Comparison of ENCODE assay signal across 9 mouse cellular contexts in genomic region chr19:47327896-47328882, GRCm38 (mm10).
DNase-seq lines count a peak whose midpoint lies in the region; TF ChIP-seq lines count a peak whose summit lies in the region.
"Had no signal": no experiment of that assay in that cellular context is flagged by ENCODE, and none has a peak within 500 bp of the region (broad histone marks: within the 10 kb centered on the region; RNA-seq: fewer than 3 reads in every experiment).

No protein-coding gene starts in this region.

- peak; percentile 17 for DNase-seq in CH12.LX (ENCODE audit: extremely low read depth)
- DNase-seq in WW6 (ENCODE audit: low read depth, low spot score): peak; percentile 57
- peak; percentile 43 for DNase-seq in heart, postnatal 4 days
- peak; percentile 65 for DNase-seq in mesoderm, embryonic 11.5 days (ENCODE audit: low read depth, low spot score)
- DNase-seq in cerebellum, postnatal 14 days: no peak
- no peak for DNase-seq in cerebellum, adult 11 months
- no peak for DNase-seq in cerebellum, adult 11-12 months
- no peak for DNase-seq in ovary, adult 18-20 months (ENCODE audit: low spot score)
- DNase-seq: cerebellum, adult 8-10 months had no signal

- dilution Hi-C loops in CH12.LX (cut with MboI; ENCODE audit: extremely low pct_ligation_motif_present, extremely low pct_unique_long_range_greater_than_20kb, low sequenced_read_pairs): no loop called here

- no peak overlapping the region for H3K27ac ChIP-seq in CH12.LX (ENCODE audit: insufficient read depth, low read depth)

- H3K9me3 ChIP-seq in CH12.LX (replicated peaks; ENCODE audit: low read length): no peaks in the 10 kb centered on the region

- H3K27me3 ChIP-seq in CH12.LX (replicated peaks): no peaks in the 10 kb centered on the region

- in situ Hi-C loops in CH12.LX (cut with MboI; ENCODE audit: low pct_ligation_motif_present, low pct_unique_long_range_greater_than_20kb, low sequenced_read_pairs): no loop called here

- no peak overlapping the region for H3K4me2 ChIP-seq in CH12.LX (ENCODE audit: insufficient read depth, low read depth, poor library complexity, severe bottlenecking)

- TF ChIP-seq RAD21 in CH12.LX (IDR thresholded peaks at IDR 0.05; ENCODE audit: low read depth, low read length): no peak

- H3K79me2 ChIP-seq in CH12.LX (replicated peaks; ENCODE audit: control insufficient read depth, extremely low read depth, insufficient read depth, poor library complexity, severe bottlenecking): no peaks in the 10 kb centered on the region

- no peak for TF ChIP-seq POLR2A in CH12.LX (IDR thresholded peaks at IDR 0.05; ENCODE audit: low read depth, low read length)

- peaks cover 17 to 60% of the 10 kb centered on the region in 2 experiments for H3K4me1 ChIP-seq in CH12.LX (ENCODE audit: control insufficient read depth in 1 of 2, insufficient read depth in 2 of 2)

- peaks cover 0 to 7% of the 10 kb centered on the region in 2 experiments for H3K36me3 ChIP-seq in CH12.LX (replicated peaks in 1 of 2; ENCODE audit: control insufficient read depth in 1 of 2, insufficient read depth in 1 of 2, low read length in 1 of 2)

- H3K4me3 ChIP-seq in CH12.LX (replicated peaks in 1 of 3; ENCODE audit: low read depth in 2 of 3, low read length in 2 of 3, poor library complexity in 1 of 3): no peak overlapping the region

- H3K9ac ChIP-seq in CH12.LX (ENCODE audit: insufficient read depth, low read depth): no peak overlapping the region

- no peak for TF ChIP-seq CTCF in CH12.LX (conservative IDR thresholded peaks at IDR 0.05 in 1 of 2, IDR thresholded peaks at IDR 0.05 in 1 of 2; ENCODE audit: low read depth in 2 of 2, low read length in 2 of 2)

- no peak for TF ChIP-seq EP300 in CH12.LX (IDR thresholded peaks at IDR 0.05; ENCODE audit: low read length)

TF ChIP-seq in CH12.LX, 34 proteins besides CTCF, POLR2A, EP300 and RAD21:
- TF ChIP-seq IRF4 (IDR thresholded peaks at IDR 0.05; ENCODE audit: low read depth, low read length): no peak
- no peak for TF ChIP-seq TBP (conservative IDR thresholded peaks at IDR 0.05; ENCODE audit: low read depth, low read length)
- no peak for TF ChIP-seq ZC3H11A (IDR thresholded peaks at IDR 0.05; ENCODE audit: low read depth, low read length)
- no peak for TF ChIP-seq RCOR1 (conservative IDR thresholded peaks at IDR 0.05; ENCODE audit: low read depth, low read length)
- TF ChIP-seq SIN3A (IDR thresholded peaks at IDR 0.05; ENCODE audit: low read length): no peak
- no peak for TF ChIP-seq GABPA (IDR thresholded peaks at IDR 0.05; ENCODE audit: insufficient replicate concordance, low read depth, low read length)
- TF ChIP-seq CHD1 (IDR thresholded peaks at IDR 0.05; ENCODE audit: low read depth, low read length): no peak
- no peak for TF ChIP-seq ZNF384 (IDR thresholded peaks at IDR 0.05; ENCODE audit: low read depth, low read length)
- TF ChIP-seq MYC (IDR thresholded peaks at IDR 0.05; ENCODE audit: low read depth, low read length): no peak
- no peak for TF ChIP-seq NELFE (IDR thresholded peaks at IDR 0.05; ENCODE audit: low read depth, low read length)
- no peak for TF ChIP-seq CHD2 (IDR thresholded peaks at IDR 0.05; ENCODE audit: low read length)
- no peak for TF ChIP-seq MEF2A (IDR thresholded peaks at IDR 0.05; ENCODE audit: borderline replicate concordance, low read depth, low read length)
- TF ChIP-seq POLR2AphosphoS2 (IDR thresholded peaks at IDR 0.05; ENCODE audit: low read depth, low read length): no peak
TF ChIP-seq in CH12.LX: peak in this region for 0.

Comparison
In these comparisons a context has a peak if more than half of its experiments do, and no peak if none do; other contexts are left out.
1. DNase-seq: peak in CH12.LX (single experiment), WW6 (single experiment), heart, postnatal 4 days (single experiment) and mesoderm, embryonic 11.5 days (single experiment); none in cerebellum, postnatal 14 days (0 of 2), cerebellum, adult 11 months (single experiment), cerebellum, adult 11-12 months (single experiment) and ovary, adult 18-20 months (single experiment).